Mouse (Mus musculus) lung, adult 2 months (tissue): ENCODE data around the gene Dbt.

Experiments
- CTCF ChIP-seq: fragments of 200-500 bp; IDR thresholded peaks from 2 replicates; pipeline ENCODE4 v1.5.1; 2011; ENCODE audit warnings: mild to moderate bottlenecking, low read length, control low read depth; ENCODE audit not compliant: insufficient read depth
- POLR2A ChIP-seq: fragments of 200-500 bp; IDR thresholded peaks from 2 replicates; pipeline ENCODE4 v1.6.1; 2011; ENCODE audit warnings: low read depth, mild to moderate bottlenecking, control low read depth, low read length, borderline replicate concordance; ENCODE audit errors: extremely low read depth

DNA sequence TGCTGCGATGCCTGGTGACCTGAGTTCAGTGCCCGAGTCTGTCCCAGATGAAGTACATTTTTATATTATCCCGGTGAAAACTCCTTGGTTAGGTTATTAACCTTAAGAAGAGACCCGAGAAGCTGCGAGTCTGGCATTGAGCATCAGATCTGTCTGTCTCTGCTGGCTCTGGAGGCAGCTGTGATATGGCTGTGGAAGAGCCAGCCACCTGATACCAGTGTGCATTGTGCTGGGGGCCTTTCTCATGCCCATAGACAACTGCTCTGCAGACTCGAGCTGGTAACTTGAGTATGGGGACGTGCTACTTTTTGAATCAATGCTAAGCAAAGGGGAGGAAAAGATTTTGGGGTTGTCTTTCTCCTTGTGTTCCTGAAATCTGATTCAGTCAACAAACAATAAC, 35.5 kb upstream of the Dbt start:
- TF ChIP-seq CTCF (no peak), POLR2A (no peak)
